Mouse (Mus musculus) liver, postnatal 0 days (tissue): ENCODE measurements around the gene Hdac6. TPM values are rescaled to one million over a fixed set of nuclear protein-coding genes. Genes with fewer than 3 reads are reported as not detected.
A peak's percentile ranks its signal among the peaks of the same experiment; 100 is the strongest.

Experiments
- ATAC-seq: fragments of 200-750 bp; cut with Nextera tagmentation; 2 replicates; pipeline ENCODE4 v1.8.0; 2017; ENCODE audit warnings: mild to moderate bottlenecking, moderate library complexity
- DNase-seq: peaks from one replicate; pipeline ENCODE4 v3.0.0-alpha.2; 2016
- H3K27ac ChIP-seq: fragments of 300-500 bp; sonication (generic); 2 replicates; pipeline ENCODE4 v1.5.1; 2014; ENCODE audit warnings: antibody characterized with exemption, moderate library complexity, mild to moderate bottlenecking, low read depth
- H3K27me3 ChIP-seq: fragments of 300-500 bp; sonication (generic); 2 replicates; pipeline ENCODE4 v1.6.1; 2014; ENCODE audit warnings: low read length, control low read depth, mixed read lengths; ENCODE audit not compliant: insufficient read depth
- H3K36me3 ChIP-seq: fragments of 300-500 bp; sonication (generic); replicated peaks from 2 replicates; pipeline ENCODE4 v1.6.1; 2014; ENCODE audit warnings: mild to moderate bottlenecking, control low read depth, low read length, moderate library complexity, mixed read lengths; ENCODE audit not compliant: insufficient read depth
- H3K4me1 ChIP-seq: fragments of 300-500 bp; sonication (generic); 2 replicates; pipeline ENCODE4 v1.6.1; 2014; ENCODE audit warnings: antibody characterized with exemption, mild to moderate bottlenecking, control low read depth; ENCODE audit not compliant: insufficient read depth
- H3K4me2 ChIP-seq: fragments of 300-500 bp; sonication (generic); 2 replicates; pipeline ENCODE4 v1.6.1; 2014; ENCODE audit warnings: low read depth, mild to moderate bottlenecking, low read length, moderate library complexity, mixed read lengths
- H3K4me3 ChIP-seq: fragments of 300-500 bp; sonication (generic); 2 replicates; pipeline ENCODE4 v1.5.1; 2014; ENCODE audit warnings: low read depth, low read length
- H3K9ac ChIP-seq: fragments of 300-500 bp; sonication (generic); replicated peaks from 2 replicates; pipeline ENCODE4 v1.6.1; 2014; ENCODE audit warnings: mild to moderate bottlenecking, moderate library complexity
- H3K9me3 ChIP-seq: fragments of 300-500 bp; sonication (generic); 2 replicates; pipeline ENCODE4 v1.6.1; 2016; ENCODE audit warnings: mild to moderate bottlenecking, control low read depth, low read length, mixed read lengths
- CTCF ChIP-seq: sonication (generic); IDR thresholded peaks from 2 replicates; pipeline ENCODE4 v1.5.1; 2016; ENCODE audit warnings: antibody characterized with exemption, low read depth
- EP300 ChIP-seq: IDR thresholded peaks from 2 replicates; pipeline ENCODE4 v1.6.1; 2016; ENCODE audit warnings: antibody characterized with exemption, low read depth, mild to moderate bottlenecking
- WGBS: fragments of 180-500 bp; shearing (Covaris S2); extraction: QIAGEN DNeasy Blood & Tissue Kit; methylation state at CpG from one replicate; pipeline ENCODE4 v1.1.7; 2014; ENCODE audit not compliant: insufficient replicate concordance; 5-methylcytosine and 5-hydroxymethylcytosine counted together
- polyA plus RNA-seq: library from polyadenylated mRNA; unstranded; fragments of >200 nt; fragmentation: Nextera tagmentation; extraction: Ambion mirVana; gene quantifications from 2 replicates; pipeline ENCODE4 v1.2.1, GENCODE M21; 2015

Hdac6 gene
- polyA plus RNA-seq, 1 experiment from 2014 or later: 11.8 TPM

- no peaks in the 10 kb centered on the region for H3K36me3 ChIP-seq
- ATAC-seq (peak; percentile 98), DNase-seq (peak; percentile 80)
- no peaks in the 10 kb centered on the region for H3K9me3 ChIP-seq
- TF ChIP-seq CTCF (peak; percentile 41), EP300 (no peak)
- H3K4me2 ChIP-seq: peak within 1 kb of the TSS; percentile 75
- no peaks in the 10 kb centered on the region for H3K27me3 ChIP-seq
- WGBS: 12% methylated on average over 49 of the region's 49 CpGs
- H3K4me3 ChIP-seq: peak within 1 kb of the TSS; percentile 60
- peaks cover 8% of the 10 kb centered on the region for H3K4me1 ChIP-seq
- peak within 1 kb of the TSS; percentile 75 for H3K27ac ChIP-seq
- H3K9ac ChIP-seq: peak within 1 kb of the TSS; percentile 64
Observed at GRCm38 (mm10) chrX:7883841-7884567, 63.7 kb downstream of the Hdac6 start, which contains the start of gene Slc35a2. TSS of gene Slc35a2 (plus strand) at chrX:7884028.

Other genes starting within 250 kb of the Hdac6 start
- gene Wdr45, start 233.6 kb downstream of the Hdac6 start, polyA plus RNA-seq: 17.4 and 18.5 TPM in 2 replicates
- not detected in 2 replicates for gene Gm45208, start 225.6 kb downstream of the Hdac6 start, polyA plus RNA-seq
- 1.9 and 2.1 TPM in 2 replicates for gene Praf2, start 219.4 kb downstream of the Hdac6 start, polyA plus RNA-seq
- 2.0 and 3.4 TPM in 2 replicates for gene Ccdc120, start 197.0 kb downstream of the Hdac6 start, polyA plus RNA-seq
- gene Tfe3, start 185.3 kb downstream of the Hdac6 start, polyA plus RNA-seq: 9.6 and 10.3 TPM in 2 replicates
- 15.4 and 16.4 TPM in 2 replicates for gene Gripap1, start 158.1 kb downstream of the Hdac6 start, polyA plus RNA-seq
- 0.09 and 0.15 TPM in 2 replicates for gene Kcnd1, start 125.6 kb downstream of the Hdac6 start, polyA plus RNA-seq
- gene Otud5, start 106.5 kb downstream of the Hdac6 start, polyA plus RNA-seq: 22.2 and 25.0 TPM in 2 replicates
- gene Pim2, start 69.6 kb downstream of the Hdac6 start, polyA plus RNA-seq: 3.0 and 3.3 TPM in 2 replicates
- 7.1 and 9.0 TPM in 2 replicates for gene Slc35a2, start 63.9 kb downstream of the Hdac6 start, polyA plus RNA-seq
- gene Pqbp1, start 48.6 kb downstream of the Hdac6 start, polyA plus RNA-seq: 39.2 and 41.9 TPM in 2 replicates
- gene Timm17b, start 48.5 kb downstream of the Hdac6 start, polyA plus RNA-seq: 117 TPM in 2 replicates
- gene Gm10491, start 40.1 kb downstream of the Hdac6 start, polyA plus RNA-seq: not detected in 2 replicates
- not detected in 2 replicates for gene Gm10490, start 38.3 kb downstream of the Hdac6 start, polyA plus RNA-seq
- 0.06 TPM in 1 of 2 replicates, not detected in the other for gene Pcsk1n, start 28.1 kb downstream of the Hdac6 start, polyA plus RNA-seq
- gene Eras, start 19.3 kb downstream of the Hdac6 start, polyA plus RNA-seq: not detected in 2 replicates
- 39.8 and 43.2 TPM in 2 replicates for gene Gata1, start 30.2 kb upstream of the Hdac6 start, polyA plus RNA-seq
- 2.6 and 4.3 TPM in 2 replicates for gene Glod5, start 70.6 kb upstream of the Hdac6 start, polyA plus RNA-seq
- gene Suv39h1, start 126.9 kb upstream of the Hdac6 start, polyA plus RNA-seq: 13.9 and 15.8 TPM in 2 replicates
- 2.4 and 2.9 TPM in 2 replicates for gene Was, start 142.6 kb upstream of the Hdac6 start, polyA plus RNA-seq
- gene Wdr13, start 185.0 kb upstream of the Hdac6 start, polyA plus RNA-seq: 4.6 and 5.6 TPM in 2 replicates
- 413 and 415 TPM in 2 replicates for gene Rbm3, start 198.0 kb upstream of the Hdac6 start, polyA plus RNA-seq
- 2.1 and 2.2 TPM in 2 replicates for gene Tbc1d25, start 228.3 kb upstream of the Hdac6 start, polyA plus RNA-seq
- gene Ebp, start 245.6 kb upstream of the Hdac6 start, polyA plus RNA-seq: 74.7 and 84.5 TPM in 2 replicates